Mouse (Mus musculus): ENCODE results near the gene Rnf13. TPM values are rescaled to one million over a fixed set of nuclear protein-coding genes. Genes with fewer than 3 reads are reported as not detected.

Gene Rnf13
- 51.2 and 66.3 TPM in 2 replicates for polyA plus RNA-seq (2014; fragmentation: Nextera tagmentation; extraction: Ambion mirVana)

GRCm38 (mm10) chr3:57735511-57736370 lies at the start of gene Rnf13:
Gene Rnf13 (plus strand): TSS chr3:57736062.
- Histone ChIP-seq H3K36me3 (ENCODE audit: control insufficient read depth, insufficient read depth, low read length) (no peaks in the 10 kb centered on the region), H3K27ac (ENCODE audit: low read depth, low read length) (peak within 1 kb of the TSS; percentile 91), H3K27me3 (ENCODE audit: control insufficient read depth, insufficient read depth, low read length) (no peaks in the 10 kb centered on the region), H3K9me3 (replicated peaks; ENCODE audit: control insufficient read depth, low read length) (no peaks in the 10 kb centered on the region), H3K9ac (ENCODE audit: low read depth, low read length) (peak within 1 kb of the TSS; percentile 84), H3K4me1 (ENCODE audit: control insufficient read depth, insufficient read depth, low read length) (0 out of 2 replicates have a peak, but pooled peaks cover 2% of the 10 kb centered on the region), H3K4me2 (peak within 1 kb of the TSS; percentile 83), H3K4me3 (ENCODE audit: low read depth, low read length) (peak within 1 kb of the TSS; percentile 83)
- peak; percentile 98 for ATAC-seq (replicated peaks; ENCODE audit: insufficient number of reproducible peaks, low FRiP score, low TSS enrichment)
- WGBS (ENCODE audit: insufficient replicate concordance): under 1% methylated on average over 59 of the region's 59 CpGs

GRCm38 (mm10) chr3:57691772-57692171 lies 44.1 kb upstream of the Rnf13 start:
- Histone ChIP-seq H3K9ac (ENCODE audit: low read depth, low read length) (no peak overlapping the region), H3K4me2 (no peak overlapping the region), H3K4me3 (ENCODE audit: low read depth, low read length) (no peak overlapping the region), H3K27me3 (ENCODE audit: control insufficient read depth, insufficient read depth, low read length) (no peaks in the 10 kb centered on the region), H3K9me3 (replicated peaks; ENCODE audit: control insufficient read depth, low read length) (no peaks in the 10 kb centered on the region), H3K36me3 (ENCODE audit: control insufficient read depth, insufficient read depth, low read length) (no peaks in the 10 kb centered on the region), H3K4me1 (ENCODE audit: control insufficient read depth, insufficient read depth, low read length) (no peaks in the 10 kb centered on the region), H3K27ac (ENCODE audit: low read depth, low read length) (no peak overlapping the region)
- no peak for ATAC-seq (replicated peaks; ENCODE audit: insufficient number of reproducible peaks, low FRiP score, low TSS enrichment)
- WGBS (ENCODE audit: insufficient replicate concordance): 82% methylated on average over 4 of the region's 4 CpGs

GRCm38 (mm10) chr3:57692719-57693118 lies 43.1 kb upstream of the Rnf13 start, which contains the start of gene Ankub1:
Gene Ankub1 (minus strand): TSS chr3:57692799.
- 63% methylated on average over 2 of the region's 2 CpGs for WGBS (ENCODE audit: insufficient replicate concordance)
- no peak for ATAC-seq (replicated peaks; ENCODE audit: insufficient number of reproducible peaks, low FRiP score, low TSS enrichment)
- Histone ChIP-seq H3K4me3 (ENCODE audit: low read depth, low read length) (no peak within 1 kb of the TSS), H3K9me3 (replicated peaks; ENCODE audit: control insufficient read depth, low read length) (no peaks in the 10 kb centered on the region), H3K27ac (ENCODE audit: low read depth, low read length) (no peak within 1 kb of the TSS), H3K27me3 (ENCODE audit: control insufficient read depth, insufficient read depth, low read length) (no peaks in the 10 kb centered on the region), H3K36me3 (ENCODE audit: control insufficient read depth, insufficient read depth, low read length) (no peaks in the 10 kb centered on the region), H3K4me1 (ENCODE audit: control insufficient read depth, insufficient read depth, low read length) (no peaks in the 10 kb centered on the region), H3K4me2 (no peak within 1 kb of the TSS), H3K9ac (ENCODE audit: low read depth, low read length) (no peak within 1 kb of the TSS)

- Histone ChIP-seq H3K9me3 (replicated peaks; ENCODE audit: control insufficient read depth, low read length) (no peaks in the 10 kb centered on the region), H3K36me3 (ENCODE audit: control insufficient read depth, insufficient read depth, low read length) (no peaks in the 10 kb centered on the region), H3K9ac (ENCODE audit: low read depth, low read length) (no peak overlapping the region), H3K27me3 (ENCODE audit: control insufficient read depth, insufficient read depth, low read length) (no peaks in the 10 kb centered on the region), H3K4me1 (ENCODE audit: control insufficient read depth, insufficient read depth, low read length) (no peaks in the 10 kb centered on the region), H3K4me2 (no peak overlapping the region), H3K4me3 (ENCODE audit: low read depth, low read length) (no peak overlapping the region), H3K27ac (ENCODE audit: low read depth, low read length) (no peak overlapping the region)
- no peak for ATAC-seq (replicated peaks; ENCODE audit: insufficient number of reproducible peaks, low FRiP score, low TSS enrichment)
- 81% methylated on average over 4 of the region's 4 CpGs for WGBS (ENCODE audit: insufficient replicate concordance)
Measured at GRCm38 (mm10) chr3:57696249-57696648, 39.6 kb upstream of the Rnf13 start.

GRCm38 (mm10) chr3:57696779-57697178 lies 39.1 kb upstream of the Rnf13 start:
- Histone ChIP-seq H3K9ac (ENCODE audit: low read depth, low read length) (no peak overlapping the region), H3K36me3 (ENCODE audit: control insufficient read depth, insufficient read depth, low read length) (no peaks in the 10 kb centered on the region), H3K27ac (ENCODE audit: low read depth, low read length) (no peak overlapping the region), H3K4me1 (ENCODE audit: control insufficient read depth, insufficient read depth, low read length) (no peaks in the 10 kb centered on the region), H3K27me3 (ENCODE audit: control insufficient read depth, insufficient read depth, low read length) (no peaks in the 10 kb centered on the region), H3K4me2 (no peak overlapping the region), H3K9me3 (replicated peaks; ENCODE audit: control insufficient read depth, low read length) (no peaks in the 10 kb centered on the region), H3K4me3 (ENCODE audit: low read depth, low read length) (no peak overlapping the region)
- WGBS (ENCODE audit: insufficient replicate concordance): 86% methylated on average over 9 of the region's 9 CpGs
- ATAC-seq (replicated peaks; ENCODE audit: insufficient number of reproducible peaks, low FRiP score, low TSS enrichment): no peak

- Histone ChIP-seq H3K9ac (ENCODE audit: low read depth, low read length) (no peak overlapping the region), H3K4me3 (ENCODE audit: low read depth, low read length) (no peak overlapping the region), H3K27me3 (ENCODE audit: control insufficient read depth, insufficient read depth, low read length) (no peaks in the 10 kb centered on the region), H3K4me1 (ENCODE audit: control insufficient read depth, insufficient read depth, low read length) (no peaks in the 10 kb centered on the region), H3K27ac (ENCODE audit: low read depth, low read length) (no peak overlapping the region), H3K36me3 (ENCODE audit: control insufficient read depth, insufficient read depth, low read length) (no peaks in the 10 kb centered on the region), H3K9me3 (replicated peaks; ENCODE audit: control insufficient read depth, low read length) (no peaks in the 10 kb centered on the region), H3K4me2 (no peak overlapping the region)
- ATAC-seq (replicated peaks; ENCODE audit: insufficient number of reproducible peaks, low FRiP score, low TSS enrichment): no peak
- WGBS (ENCODE audit: insufficient replicate concordance): 86% methylated on average over 6 of the region's 6 CpGs
Measured at GRCm38 (mm10) chr3:57714151-57714550, 21.7 kb upstream of the Rnf13 start.

GRCm38 (mm10) chr3:57732206-57732915 lies 3.5 kb upstream of the Rnf13 start:
- 76% methylated on average over 5 of the region's 5 CpGs for WGBS (ENCODE audit: insufficient replicate concordance)
- Histone ChIP-seq H3K9me3 (replicated peaks; ENCODE audit: control insufficient read depth, low read length) (no peaks in the 10 kb centered on the region), H3K4me1 (ENCODE audit: control insufficient read depth, insufficient read depth, low read length) (0 out of 2 replicates have a peak, but pooled peaks cover 2% of the 10 kb centered on the region), H3K4me3 (ENCODE audit: low read depth, low read length) (no peak overlapping the region), H3K27me3 (ENCODE audit: control insufficient read depth, insufficient read depth, low read length) (no peaks in the 10 kb centered on the region), H3K36me3 (ENCODE audit: control insufficient read depth, insufficient read depth, low read length) (no peaks in the 10 kb centered on the region), H3K27ac (ENCODE audit: low read depth, low read length) (no peak overlapping the region), H3K9ac (ENCODE audit: low read depth, low read length) (no peak overlapping the region), H3K4me2 (no peak overlapping the region)
- ATAC-seq (replicated peaks; ENCODE audit: insufficient number of reproducible peaks, low FRiP score, low TSS enrichment): no peak

- ATAC-seq (replicated peaks; ENCODE audit: insufficient number of reproducible peaks, low FRiP score, low TSS enrichment): no peak
- Histone ChIP-seq H3K4me2 (peak overlapping the region; percentile 83), H3K27ac (ENCODE audit: low read depth, low read length) (peak overlapping the region; percentile 91), H3K4me1 (ENCODE audit: control insufficient read depth, insufficient read depth, low read length) (0 out of 2 replicates have a peak, but pooled peaks cover 2% of the 10 kb centered on the region), H3K27me3 (ENCODE audit: control insufficient read depth, insufficient read depth, low read length) (no peaks in the 10 kb centered on the region), H3K9ac (ENCODE audit: low read depth, low read length) (peak overlapping the region; percentile 84), H3K36me3 (ENCODE audit: control insufficient read depth, insufficient read depth, low read length) (no peaks in the 10 kb centered on the region), H3K9me3 (replicated peaks; ENCODE audit: control insufficient read depth, low read length) (no peaks in the 10 kb centered on the region), H3K4me3 (ENCODE audit: low read depth, low read length) (peak overlapping the region; percentile 83)
- WGBS (ENCODE audit: insufficient replicate concordance): 2% methylated on average over 13 of the region's 13 CpGs
Measured at GRCm38 (mm10) chr3:57736419-57737095, 695 bp downstream of the Rnf13 start.
